Mouse (Mus musculus) heart, postnatal 0 days (tissue): ENCODE data around the gene Zer1.

Experiments used
- CTCF ChIP-seq: IDR thresholded peaks from 2 replicates; pipeline ENCODE4 v1.5.1; 2016; ENCODE audit warnings: antibody characterized with exemption, control low read depth, low read depth
- EP300 ChIP-seq: IDR thresholded peaks from 2 replicates; pipeline ENCODE4 v1.6.1; 2016; ENCODE audit warnings: antibody characterized with exemption, low read depth

GRCm38 (mm10) chr2:30136458-30136857 lies 12.1 kb upstream of the Zer1 start:
- TF ChIP-seq CTCF (no peak), EP300 (no peak)
